Mouse (Mus musculus): ENCODE results near the gene Ccdc155.

Gene Ccdc155

DNA sequence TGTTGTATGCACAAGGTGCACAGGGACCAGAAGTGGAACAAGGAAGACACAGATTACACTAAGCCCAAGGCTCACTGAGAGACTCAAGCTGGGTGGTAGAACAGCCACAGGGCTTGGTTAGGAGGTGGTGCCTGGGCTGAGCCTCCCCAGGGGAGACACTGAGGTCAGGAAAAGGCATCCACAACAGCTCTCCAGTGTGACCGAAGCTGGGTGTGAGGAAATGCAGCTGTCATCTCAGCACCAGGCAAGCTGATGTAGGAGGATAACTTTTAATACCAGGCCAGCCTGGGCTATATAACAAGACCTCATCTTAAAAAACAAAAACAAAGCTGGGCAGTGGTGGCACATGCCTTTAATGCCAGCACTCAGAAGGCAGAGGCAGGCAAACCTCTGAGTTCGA, 13.5 kb downstream of the Ccdc155 start:
- no peak for DNase-seq (ENCODE audit: low read depth, low spot score)

DNA sequence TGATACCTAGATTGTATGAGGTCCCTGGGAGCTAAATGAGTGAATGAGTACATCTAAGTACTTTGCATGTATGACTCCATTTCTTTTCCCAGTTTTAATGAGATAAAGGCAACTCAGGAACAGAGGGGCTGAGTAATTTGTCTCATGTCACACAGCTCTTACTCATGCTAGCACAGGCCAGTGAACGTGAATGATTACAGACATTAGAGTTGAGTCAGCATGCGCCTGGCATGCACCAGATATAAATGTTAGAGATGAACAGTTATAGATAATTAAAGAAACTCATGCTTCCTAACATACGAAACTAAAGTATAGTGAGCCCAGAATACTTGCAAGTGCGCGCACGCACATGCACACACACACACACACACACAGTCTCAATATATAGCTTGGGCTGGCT, 14.5 kb downstream of the Ccdc155 start:
- DNase-seq (ENCODE audit: low read depth, low spot score), result no peak

DNA sequence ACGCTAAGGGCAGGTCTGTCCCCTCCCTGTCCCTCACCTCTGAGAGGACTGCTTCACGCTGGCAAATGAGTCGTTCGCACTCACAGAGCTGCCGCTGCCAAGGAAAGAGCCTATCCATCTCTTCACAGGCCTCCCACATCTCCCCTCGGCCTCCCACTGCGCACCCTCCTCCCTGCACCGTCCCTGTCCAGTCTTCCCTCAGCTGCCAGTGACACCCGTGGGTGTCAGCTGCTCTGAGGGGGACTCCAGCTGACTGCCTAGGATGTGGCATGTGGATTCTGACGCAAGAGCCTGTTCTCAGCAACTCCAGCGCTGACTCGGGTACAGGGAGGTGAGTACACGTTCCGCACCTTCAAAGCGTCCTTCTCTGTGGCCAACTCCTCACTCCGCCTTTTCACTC, 15.1 kb downstream of the Ccdc155 start:
- DNase-seq (ENCODE audit: low read depth, low spot score), result no peak

DNA sequence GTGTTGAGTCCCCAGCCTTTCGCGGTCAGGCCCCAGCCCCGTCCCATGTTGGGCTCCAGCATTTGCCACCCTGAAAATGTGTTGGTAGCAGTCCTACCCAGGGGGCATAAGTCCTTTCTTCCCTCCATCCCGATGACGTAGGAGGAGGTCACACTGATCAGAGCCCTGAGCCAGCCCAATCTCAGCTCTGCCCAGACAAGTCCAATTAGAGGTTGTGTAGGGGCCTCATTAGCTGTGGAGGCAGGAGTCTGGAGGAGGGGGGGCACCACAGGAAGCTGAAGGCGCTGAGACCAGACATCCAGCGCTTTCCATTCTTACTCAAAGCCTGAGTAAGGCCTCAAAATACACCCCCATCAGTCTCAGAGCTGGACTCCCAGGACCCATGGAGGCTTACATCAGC, 18.8 kb downstream of the Ccdc155 start:
- no peak for DNase-seq (ENCODE audit: low read depth, low spot score)

DNA sequence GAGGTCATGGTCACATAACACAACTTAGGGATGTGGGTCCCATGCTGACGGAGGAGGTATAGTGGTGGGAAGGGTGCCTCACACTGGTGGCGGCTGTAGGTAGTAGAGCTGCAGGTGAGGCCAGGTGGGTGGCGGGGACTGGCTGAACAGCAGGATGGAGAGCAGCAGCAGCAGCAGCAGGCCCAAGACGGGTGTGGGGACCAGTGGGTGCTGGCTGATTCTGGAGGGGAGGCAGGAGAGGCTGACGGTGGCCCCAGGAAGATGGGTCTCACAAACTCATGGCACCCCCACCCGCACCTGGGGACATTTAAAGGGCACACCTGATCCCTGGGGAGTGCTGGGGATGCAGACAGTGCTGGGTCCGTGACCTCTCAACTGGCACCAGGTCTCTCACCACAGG, 21.0 kb downstream of the Ccdc155 start:
- no peak for DNase-seq (ENCODE audit: low read depth, low spot score)

DNA sequence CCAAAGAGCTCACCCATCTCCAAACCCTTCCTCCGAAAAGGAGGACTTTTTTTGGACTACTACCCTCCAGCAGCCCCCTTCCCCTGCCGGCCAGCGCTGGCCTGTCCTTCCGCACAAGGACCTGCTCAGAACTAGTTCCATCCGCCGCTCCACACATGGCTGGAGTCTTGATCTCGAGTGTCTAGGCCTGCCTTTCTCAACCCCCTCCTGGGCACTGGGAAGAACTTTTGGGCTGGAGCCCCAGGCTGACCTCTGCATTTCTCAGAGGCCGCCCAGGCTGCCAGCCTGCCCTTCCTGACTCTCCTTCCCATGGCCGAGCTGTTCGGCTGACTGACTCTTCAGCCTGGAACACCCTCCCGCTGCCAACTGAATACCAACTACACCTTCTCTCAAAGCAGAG, 22.1 kb downstream of the Ccdc155 start:
- DNase-seq (ENCODE audit: low read depth, low spot score), result no peak

DNA sequence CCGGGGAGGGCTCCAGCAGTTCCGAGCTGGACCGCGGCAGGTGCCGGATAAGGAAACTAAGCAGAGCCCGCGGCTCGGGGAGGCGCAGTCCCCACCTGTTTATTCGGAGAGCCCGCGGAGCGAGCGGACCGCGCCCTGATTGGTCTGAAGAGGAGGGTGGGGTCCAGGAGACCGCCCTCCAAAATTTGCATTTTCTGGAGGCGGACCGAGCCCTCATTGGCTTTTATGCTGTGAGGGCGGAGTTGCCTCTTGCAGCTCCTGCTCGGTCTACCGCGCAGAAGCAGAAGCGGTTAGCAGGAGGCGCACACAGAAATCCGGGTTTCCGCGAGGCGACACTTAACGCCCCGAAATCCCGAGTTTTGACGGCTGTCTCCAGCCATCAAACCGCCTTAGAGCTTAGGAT, 22.5 kb downstream of the Ccdc155 start:
- DNase-seq (ENCODE audit: low read depth, low spot score), result peak; percentile 96

DNA sequence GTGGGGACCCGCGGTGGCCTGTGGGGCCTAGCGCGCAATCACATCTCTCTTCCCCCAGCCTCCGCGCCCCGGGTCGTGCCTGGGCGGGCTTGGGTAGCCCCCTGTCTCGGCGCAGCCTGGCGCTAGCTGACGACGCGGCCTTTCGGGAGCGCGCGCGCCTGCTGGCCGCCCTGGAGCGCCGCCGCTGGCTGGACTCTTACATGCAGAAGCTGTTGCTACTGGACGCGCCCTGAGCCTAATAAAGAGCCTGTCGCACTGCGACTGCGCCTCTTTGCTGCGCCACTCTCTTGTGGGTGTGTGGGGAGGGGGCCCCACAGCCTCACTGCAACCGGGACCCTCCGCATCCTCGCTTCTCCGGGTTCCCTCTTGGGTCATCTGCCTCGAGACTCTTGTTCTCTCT, 23.2 kb downstream of the Ccdc155 start:
- no peak for DNase-seq (ENCODE audit: low read depth, low spot score)

DNA sequence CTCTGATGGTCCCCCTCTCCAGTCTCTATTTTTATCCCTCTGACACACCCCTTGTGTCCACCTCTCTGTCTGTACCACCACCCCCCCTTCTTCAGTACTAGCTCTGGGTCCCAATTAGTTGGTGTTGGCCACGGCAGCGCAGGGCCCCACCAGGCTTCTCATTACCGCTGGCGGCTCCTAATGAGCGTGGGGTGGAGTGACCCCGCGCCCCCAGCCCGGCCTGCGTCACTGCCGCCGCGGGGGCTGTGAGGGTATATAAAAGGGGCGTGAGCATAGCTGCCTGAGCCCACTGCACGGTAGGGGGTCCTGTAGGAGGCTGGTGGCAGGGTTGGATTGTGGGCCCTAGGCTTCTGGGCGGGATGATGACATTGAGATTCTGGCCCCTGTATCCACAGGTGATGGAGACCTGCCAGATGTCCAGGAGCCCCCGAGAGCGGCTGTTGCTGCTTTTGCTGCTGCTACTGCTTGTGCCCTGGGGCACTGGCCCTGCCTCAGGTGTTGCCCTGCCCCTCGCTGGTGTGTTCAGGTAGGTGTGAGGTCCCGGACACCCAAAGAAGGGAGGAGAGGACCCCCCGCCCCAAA, 23.7 kb downstream of the Ccdc155 start, which contains the start of gene Pth2:
Gene Pth2 (plus strand): TSS at position 100 of the 582 bp plus-strand sequence.
- no peak for DNase-seq (ENCODE audit: low read depth, low spot score)

DNA sequence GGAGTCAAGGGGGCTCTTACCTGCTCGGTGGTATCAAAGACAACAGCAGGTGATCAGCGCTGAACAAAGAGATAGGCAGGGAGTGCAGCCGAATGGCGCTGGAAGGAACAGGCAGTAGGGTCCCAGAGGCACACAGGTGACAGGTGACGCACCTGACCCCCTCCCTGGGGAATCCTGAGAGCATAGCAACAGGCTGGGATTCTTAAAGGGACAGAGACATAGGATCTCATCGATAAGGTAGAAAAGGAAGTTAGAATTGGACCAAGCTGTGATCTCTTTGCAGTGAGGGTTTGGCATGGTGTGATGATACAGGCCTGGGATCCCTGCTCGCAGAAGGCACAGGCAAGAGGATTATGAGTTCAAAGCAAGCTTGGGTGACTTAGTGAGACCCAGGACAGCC, 25.2 kb downstream of the Ccdc155 start, which contains the start of gene Gfy:
Gene Gfy (minus strand): TSS at position 101 of the 400 bp plus-strand sequence.
- DNase-seq (ENCODE audit: low read depth, low spot score), result no peak

DNA sequence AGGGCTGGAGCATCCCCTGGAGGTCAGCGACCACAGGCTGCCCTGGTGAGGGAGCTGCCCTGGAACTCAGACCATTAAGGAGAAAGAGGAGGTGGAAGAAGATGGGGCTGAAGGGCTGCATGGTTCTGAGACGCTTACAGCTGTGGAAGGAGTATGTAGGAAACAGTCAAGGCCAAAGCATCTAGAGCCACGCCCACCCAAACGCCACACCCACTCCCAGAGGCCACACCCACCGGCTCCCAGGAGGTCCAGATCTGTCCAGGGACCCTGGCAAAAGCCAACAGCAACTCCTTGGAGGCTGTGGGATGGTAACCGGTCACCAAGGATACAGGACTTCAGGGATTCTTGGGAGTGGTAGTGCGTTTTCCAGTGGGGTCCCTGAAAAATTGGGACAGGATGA, 26.1 kb downstream of the Ccdc155 start:
- DNase-seq (ENCODE audit: low read depth, low spot score), result peak; percentile 13

DNA sequence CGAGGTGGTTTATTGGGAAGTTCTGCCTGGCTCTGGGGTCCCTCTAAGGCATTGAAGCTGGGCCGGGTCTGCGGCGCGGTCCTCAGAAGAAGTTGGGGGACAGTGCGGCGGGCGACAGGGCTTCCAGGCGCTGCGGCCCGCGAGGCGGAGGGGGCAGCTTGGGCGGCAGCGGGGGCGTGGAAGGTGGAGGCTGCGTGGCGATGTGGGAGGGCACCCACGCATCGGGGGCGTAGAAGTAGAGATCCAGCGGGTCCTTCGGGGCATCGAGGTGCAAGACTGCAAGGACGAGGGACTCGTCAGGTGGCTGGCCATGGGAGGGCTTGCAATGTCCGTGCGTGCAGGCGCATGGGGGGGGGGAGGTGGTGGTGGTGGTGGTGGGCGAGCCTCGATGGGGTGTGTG, 28.3 kb downstream of the Ccdc155 start:
- no peak for DNase-seq (ENCODE audit: low read depth, low spot score)

DNA sequence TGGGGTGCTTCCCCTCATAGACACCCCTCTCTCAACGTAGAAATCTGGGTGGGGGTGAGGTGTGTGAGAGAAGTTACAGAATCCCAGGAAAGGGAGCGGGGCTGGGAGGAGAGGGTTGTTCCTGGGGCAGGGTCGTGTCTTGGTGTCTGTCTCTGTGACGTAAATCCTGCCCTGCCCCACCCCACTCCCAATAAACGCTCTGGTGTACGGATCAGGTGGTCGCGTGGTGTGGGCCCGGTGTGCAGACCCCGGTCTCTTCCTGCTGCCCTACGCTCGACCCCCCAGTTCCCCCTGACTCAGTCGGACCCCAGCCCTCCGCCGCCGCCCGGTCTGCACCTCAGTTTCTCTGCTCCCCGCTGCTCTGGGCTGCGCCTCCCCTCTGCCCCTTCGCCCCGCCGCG, 28.8 kb downstream of the Ccdc155 start:
- no peak for DNase-seq (ENCODE audit: low read depth, low spot score)

DNA sequence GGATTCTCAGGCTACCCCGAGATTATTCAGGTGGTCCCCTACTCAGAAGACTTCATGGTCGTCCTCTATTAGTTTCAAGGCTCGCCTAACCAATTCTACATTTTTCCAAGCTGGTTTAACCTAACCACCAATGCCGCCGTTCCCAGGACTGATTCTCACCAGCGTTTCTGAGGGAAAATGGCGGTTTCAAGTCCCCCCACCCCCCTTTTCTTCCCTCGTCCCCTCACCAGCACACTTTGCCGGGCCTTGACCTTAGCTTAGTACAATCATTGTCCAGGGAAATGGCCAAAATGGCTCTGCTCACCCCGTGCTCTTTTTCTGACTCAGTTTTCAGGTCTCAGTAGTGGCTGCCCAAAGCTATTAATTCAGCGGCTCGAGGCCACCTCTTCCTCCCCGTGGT, 29.3 kb downstream of the Ccdc155 start:
- no peak for DNase-seq (ENCODE audit: low read depth, low spot score)

DNA sequence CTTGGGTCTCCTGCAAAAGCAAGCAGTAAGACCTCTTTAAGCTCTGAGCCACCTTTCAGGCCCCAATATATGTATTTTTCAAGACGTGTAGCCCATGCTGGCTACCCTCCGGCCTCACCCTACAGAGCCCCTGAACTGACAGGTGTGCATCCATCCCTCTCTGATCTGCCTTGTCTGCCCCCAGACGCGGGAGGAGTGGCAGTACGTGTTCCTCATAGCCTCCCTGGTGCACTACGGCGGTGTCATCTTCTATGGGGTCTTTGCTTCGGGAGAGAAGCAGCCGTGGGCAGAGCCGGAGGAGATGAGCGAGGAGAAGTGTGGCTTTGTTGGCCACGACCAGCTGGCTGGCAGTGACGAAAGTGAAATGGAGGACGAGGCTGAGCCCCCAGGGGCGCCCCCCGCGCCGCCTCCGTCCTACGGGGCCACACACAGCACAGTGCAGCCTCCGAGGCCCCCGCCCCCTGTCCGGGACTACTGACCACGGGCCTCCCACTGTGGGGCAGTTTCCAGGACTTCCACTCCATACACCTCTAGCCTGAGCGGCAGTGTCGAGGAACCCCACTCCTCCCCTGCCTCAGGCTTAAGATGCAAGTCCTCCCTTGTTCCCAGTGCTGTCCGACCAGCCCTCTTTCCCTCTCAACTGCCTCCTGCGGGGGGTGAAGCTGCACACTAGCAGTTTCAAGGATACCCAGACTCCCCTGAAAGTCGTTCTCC, 30.0 kb downstream of the Ccdc155 start:
- peak; percentile 10 for DNase-seq (ENCODE audit: low read depth, low spot score)

DNA sequence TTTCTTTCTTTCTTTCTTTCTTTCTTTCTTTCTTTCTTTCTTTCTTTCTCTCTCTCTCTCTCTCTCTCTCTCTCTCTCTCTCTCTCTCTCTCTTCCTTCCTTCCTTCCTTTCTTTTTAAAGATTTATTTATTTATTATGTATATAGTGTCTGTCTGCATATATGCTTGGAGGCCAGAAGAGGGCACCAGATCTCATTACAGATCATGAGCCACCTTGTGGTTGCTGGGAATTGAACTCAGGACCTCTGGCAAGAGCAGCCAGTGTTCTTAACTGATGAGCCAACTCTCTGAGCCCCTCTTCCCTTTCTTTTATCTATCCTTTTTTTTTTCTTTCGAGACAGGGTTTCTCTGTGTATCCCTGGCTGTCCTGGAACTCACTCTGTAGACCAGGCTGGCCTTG, 30.9 kb downstream of the Ccdc155 start:
- peak; percentile 65 for DNase-seq (ENCODE audit: low read depth, low spot score)

DNA sequence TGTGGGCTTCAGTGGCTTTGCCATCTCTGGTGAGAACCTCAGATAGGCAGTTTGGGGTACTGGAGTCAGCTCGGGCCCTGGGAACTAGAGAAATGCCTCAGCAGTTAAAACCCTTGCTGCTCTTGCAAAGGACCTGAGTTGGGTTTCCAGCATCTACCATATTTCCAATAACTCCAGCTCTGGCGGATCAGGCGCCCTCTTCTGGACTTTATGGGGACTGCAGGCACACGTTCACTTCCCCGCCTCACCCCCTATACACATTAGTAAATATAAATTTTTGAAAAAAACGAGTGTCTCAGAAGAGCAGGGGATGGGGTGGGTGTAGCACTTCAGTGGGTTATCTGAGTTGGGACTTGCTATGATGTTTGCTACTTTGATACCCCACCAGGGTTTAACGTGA, 31.7 kb downstream of the Ccdc155 start:
- DNase-seq (ENCODE audit: low read depth, low spot score), result peak; percentile 64

DNA sequence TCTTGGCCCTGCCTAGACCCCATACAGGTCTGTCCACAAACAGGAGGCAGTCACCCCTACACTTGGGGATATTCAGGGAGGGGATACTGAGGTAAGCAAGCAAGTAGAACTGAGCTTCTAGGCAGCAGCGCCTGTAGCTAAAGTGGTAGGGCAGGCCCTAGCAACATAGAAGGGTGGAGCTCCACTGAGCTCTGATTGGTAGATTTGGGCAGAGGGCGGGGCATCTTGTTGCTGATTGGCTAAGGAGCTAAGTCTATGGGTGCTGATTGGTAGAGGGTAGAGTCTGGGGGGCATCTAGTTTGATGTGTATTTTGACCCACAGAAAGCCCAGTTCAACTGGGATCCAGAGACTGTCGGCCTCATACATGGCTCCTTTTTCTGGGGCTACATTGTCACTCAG, 35.2 kb downstream of the Ccdc155 start:
- peak; percentile 48 for DNase-seq (ENCODE audit: low read depth, low spot score)

DNA sequence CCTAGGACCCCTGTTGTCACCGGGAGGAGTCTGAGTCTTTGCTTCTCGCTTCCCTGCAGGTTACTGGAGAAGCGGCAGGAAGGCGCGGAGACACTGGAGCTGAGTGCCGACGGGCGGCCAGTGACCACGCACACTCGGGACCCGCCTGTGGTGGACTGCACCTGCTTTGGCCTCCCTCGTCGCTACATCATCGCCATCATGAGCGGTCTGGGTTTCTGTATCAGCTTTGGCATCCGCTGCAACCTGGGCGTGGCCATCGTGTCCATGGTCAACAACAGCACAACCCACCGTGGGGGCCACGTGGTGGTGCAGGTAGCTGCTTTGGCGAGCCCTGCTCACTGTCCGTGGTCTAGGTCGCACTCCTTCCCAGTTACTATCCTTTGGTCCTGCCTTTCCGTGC, 36.0 kb downstream of the Ccdc155 start:
- no peak for DNase-seq (ENCODE audit: low read depth, low spot score)

DNA sequence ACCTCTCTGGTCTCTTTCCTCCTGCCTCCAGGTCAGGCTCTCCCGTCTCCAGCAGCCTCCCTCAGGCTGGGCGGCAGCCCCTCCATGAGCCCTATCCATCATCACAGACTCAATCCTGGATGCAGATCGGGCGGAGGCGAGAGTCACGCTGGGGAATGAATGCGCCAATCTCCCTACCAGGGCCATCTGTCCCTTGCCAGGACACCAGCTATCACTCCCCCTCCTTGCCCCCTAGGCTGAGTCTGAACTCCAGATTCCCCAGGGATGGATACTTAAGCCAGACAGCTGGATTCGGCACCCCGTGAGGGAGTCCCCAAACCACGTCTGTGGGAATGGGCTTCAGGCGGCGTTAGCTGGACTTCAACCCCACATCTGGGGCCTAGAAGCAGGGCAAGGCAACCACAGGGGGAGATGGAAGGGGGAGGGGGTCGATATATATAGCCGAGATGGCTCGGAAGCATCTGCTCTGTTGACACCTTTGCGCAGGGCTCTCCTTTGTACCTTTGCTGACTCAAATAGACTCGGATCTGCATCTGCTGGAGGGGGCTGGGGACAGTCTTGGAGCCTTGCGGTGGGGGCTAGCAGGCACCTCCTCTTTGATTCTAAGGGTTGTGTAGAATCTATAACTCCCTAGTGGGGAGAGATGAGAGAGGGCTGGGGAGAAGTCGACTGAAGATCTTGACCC, 36.8 kb downstream of the Ccdc155 start:
- DNase-seq (ENCODE audit: low read depth, low spot score), result no peak

DNA sequence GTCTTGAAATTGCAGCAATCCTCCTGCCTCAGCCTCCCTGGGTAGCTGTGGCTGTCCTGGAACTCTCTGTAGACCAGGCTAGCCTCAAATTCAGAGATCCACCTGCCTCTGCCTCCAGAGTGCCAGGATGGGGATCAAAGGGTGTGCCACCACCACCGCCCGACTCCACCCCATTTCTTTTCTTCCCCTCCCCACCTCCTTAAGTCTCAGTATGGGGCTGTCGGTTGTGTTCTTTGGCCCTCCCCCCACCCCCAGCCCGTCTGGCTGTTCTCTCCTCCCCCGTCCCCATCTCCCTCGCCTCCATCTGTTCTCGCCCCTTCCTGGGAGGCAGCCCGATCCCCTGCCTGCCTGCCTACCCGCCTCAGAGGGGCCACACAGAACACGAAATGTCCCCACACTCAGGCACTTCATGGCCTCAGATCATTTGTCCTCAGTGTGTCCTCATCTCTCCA, 37.7 kb downstream of the Ccdc155 start:
- no peak for DNase-seq (ENCODE audit: low read depth, low spot score)

DNA sequence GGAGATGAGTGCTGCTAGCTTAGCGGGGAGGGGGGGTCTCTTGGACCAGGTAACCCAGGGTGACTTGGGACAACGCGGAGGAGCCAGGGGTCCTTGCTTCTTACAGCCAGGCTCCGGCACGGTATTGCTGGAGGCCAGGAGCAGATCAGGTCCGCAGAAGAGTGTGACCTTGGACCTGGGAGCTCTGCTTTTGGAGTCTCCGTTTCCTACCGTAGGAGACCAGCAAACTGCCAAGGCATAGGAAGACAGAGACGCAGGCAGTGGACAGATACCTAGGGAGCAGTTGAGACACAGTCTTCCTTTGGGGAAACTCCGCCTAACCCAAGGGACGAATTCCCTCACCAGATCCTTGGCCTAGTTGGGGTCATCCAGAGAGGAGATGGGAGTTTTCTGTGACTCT, 39.0 kb downstream of the Ccdc155 start:
- no peak for DNase-seq (ENCODE audit: low read depth, low spot score)

DNA sequence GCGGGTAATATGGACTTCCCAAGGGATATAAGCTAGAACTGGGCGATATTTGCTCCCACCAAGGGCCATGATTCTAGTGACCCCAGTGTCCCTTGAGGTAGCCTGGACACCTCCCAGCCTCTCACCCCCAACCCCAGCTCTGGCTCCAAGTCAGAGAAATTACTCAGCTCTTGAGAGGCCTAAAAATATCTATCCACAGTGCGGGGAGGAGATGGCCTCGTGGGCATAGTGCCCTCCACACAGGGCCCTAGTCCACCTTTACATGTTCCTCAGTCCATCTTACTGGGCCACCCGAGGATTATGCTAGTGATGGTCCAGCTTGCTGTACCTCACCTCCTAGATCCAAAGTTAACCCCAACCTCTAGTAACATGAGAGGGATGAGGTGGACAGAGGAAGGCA, 39.9 kb downstream of the Ccdc155 start:
- no peak for DNase-seq (ENCODE audit: low read depth, low spot score)
